Mouse (Mus musculus) heart, postnatal 0 days (tissue): Measurements from ENCODE around the gene Yeats4.

Experiments used
- CTCF ChIP-seq: IDR thresholded peaks from 2 replicates; pipeline ENCODE4 v1.5.1; 2016; ENCODE audit warnings: antibody characterized with exemption, control low read depth, low read depth
- EP300 ChIP-seq: IDR thresholded peaks from 2 replicates; pipeline ENCODE4 v1.6.1; 2016; ENCODE audit warnings: antibody characterized with exemption, low read depth

- TF ChIP-seq CTCF (no peak), EP300 (no peak)
These were observed 1.5 kb downstream of the Yeats4 start for GRCm38 (mm10) chr10:117222821-117223220.
